Mouse (Mus musculus) CH12.LX (cell line): ENCODE data around the gene P2rx4. TPM values are rescaled to one million over a fixed set of nuclear protein-coding genes. Genes with fewer than 3 reads are reported as not detected.
A peak's percentile ranks its signal among the peaks of the same experiment; 100 is the strongest.

Experiments used
- DNase-seq: peaks from one replicate; pipeline ENCODE4 v3.0.0-alpha.2; 2013; ENCODE audit errors: extremely low read depth
- H3K27ac ChIP-seq: 2 replicates; pipeline ENCODE4 v1.5.1; 2012; ENCODE audit warnings: low read depth, mild to moderate bottlenecking, control low read depth, moderate library complexity; ENCODE audit not compliant: insufficient read depth
- H3K27me3 ChIP-seq: replicated peaks from 2 replicates; pipeline ENCODE3; 2012; ENCODE audit warnings: inconsistent platforms
- H3K36me3 ChIP-seq, 2 experiments: replicated peaks in 1 of 2; 2 replicates each; pipeline versions ENCODE3 to v1.6.1; 2012; ENCODE audit warnings: inconsistent platforms in 1 of 2, low read length in 1 of 2, mild to moderate bottlenecking in 1 of 2, mixed read lengths in 1 of 2, moderate library complexity in 1 of 2; ENCODE audit not compliant: control insufficient read depth in 1 of 2, insufficient read depth in 1 of 2
- H3K4me1 ChIP-seq, 2 experiments: 2 replicates each; pipeline ENCODE4 v1.6.1; 2012; ENCODE audit warnings: inconsistent platforms in 1 of 2, moderate library complexity in 1 of 2; ENCODE audit not compliant: insufficient read depth in 2 of 2, control insufficient read depth in 1 of 2
- H3K4me2 ChIP-seq: 2 replicates; pipeline ENCODE4 v1.6.1; 2012; ENCODE audit warnings: low read depth, mild to moderate bottlenecking, control low read depth; ENCODE audit not compliant: poor library complexity, insufficient read depth, severe bottlenecking
- H3K4me3 ChIP-seq, 3 experiments: fragments of 150-350 bp in 1 of 3; sonication (generic) in 1 of 3; replicated peaks in 1 of 3; 2 replicates each; pipeline versions ENCODE3 to v1.5.1; 2011 to 2012; ENCODE audit warnings: low read depth in 2 of 3, low read length in 2 of 3, mild to moderate bottlenecking in 2 of 3, moderate library complexity in 2 of 3, control low read depth in 1 of 3, improper control_type of control experiment in 1 of 3, inconsistent platforms in 1 of 3, mixed read lengths in 1 of 3; ENCODE audit not compliant: poor library complexity in 1 of 3
- H3K79me2 ChIP-seq: replicated peaks from 2 replicates; pipeline ENCODE4 v1.6.1; 2012; ENCODE audit warnings: mild to moderate bottlenecking, moderate library complexity; ENCODE audit not compliant: control insufficient read depth, poor library complexity, insufficient read depth, severe bottlenecking; ENCODE audit errors: extremely low read depth
- H3K9ac ChIP-seq: 2 replicates; pipeline ENCODE4 v1.6.1; 2012; ENCODE audit warnings: low read depth, mild to moderate bottlenecking, control low read depth, moderate library complexity; ENCODE audit not compliant: insufficient read depth
- H3K9me3 ChIP-seq: replicated peaks from 2 replicates; pipeline ENCODE3; 2012; ENCODE audit warnings: low read length, inconsistent platforms, mixed read lengths
- CHD2 ChIP-seq: IDR thresholded peaks from 2 replicates; pipeline ENCODE4 v1.6.1; 2011; ENCODE audit warnings: low read length, improper control_type of control experiment
- E2F4 ChIP-seq: IDR thresholded peaks from 2 replicates; pipeline ENCODE4 v1.6.1; 2011; ENCODE audit warnings: low read depth, low read length, improper control_type of control experiment; ENCODE audit not compliant: insufficient replicate concordance
- ELF1 ChIP-seq: IDR thresholded peaks from 2 replicates; pipeline ENCODE4 v1.6.1; 2014; ENCODE audit warnings: low read depth, mild to moderate bottlenecking, inconsistent platforms, low read length, improper control_type of control experiment
- EP300 ChIP-seq: IDR thresholded peaks from 2 replicates; pipeline ENCODE4 v1.6.1; 2011; ENCODE audit warnings: low read length, improper control_type of control experiment
- ETS1 ChIP-seq: conservative IDR thresholded peaks from 2 replicates; pipeline ENCODE4 v1.6.1; 2012; ENCODE audit warnings: low read depth, mild to moderate bottlenecking, inconsistent platforms, low read length, improper control_type of control experiment, moderate library complexity
- HCFC1 ChIP-seq: IDR thresholded peaks from 2 replicates; pipeline ENCODE4 v1.6.1; 2012; ENCODE audit warnings: low read depth, mild to moderate bottlenecking, inconsistent platforms, low read length, improper control_type of control experiment
- MAFK ChIP-seq: IDR thresholded peaks from 2 replicates; pipeline ENCODE4 v1.6.1; 2011; ENCODE audit warnings: low read length, improper control_type of control experiment; ENCODE audit not compliant: insufficient replicate concordance
- MAX ChIP-seq: IDR thresholded peaks from 2 replicates; pipeline ENCODE4 v1.6.1; 2011; ENCODE audit warnings: low read length, improper control_type of control experiment
- MEF2A ChIP-seq: IDR thresholded peaks from 2 replicates; pipeline ENCODE4 v1.6.1; 2014; ENCODE audit warnings: low read depth, mild to moderate bottlenecking, inconsistent platforms, low read length, improper control_type of control experiment, borderline replicate concordance
- MYC ChIP-seq: IDR thresholded peaks from 2 replicates; pipeline ENCODE4 v1.6.1; 2011; ENCODE audit warnings: low read depth, mild to moderate bottlenecking, improper control_type of control experiment, low read length
- NELFE ChIP-seq: IDR thresholded peaks from 2 replicates; pipeline ENCODE4 v1.6.1; 2011; ENCODE audit warnings: low read depth, low read length, improper control_type of control experiment
- POLR2A ChIP-seq: IDR thresholded peaks from 2 replicates; pipeline ENCODE4 v1.6.1; 2011; ENCODE audit warnings: low read depth, mild to moderate bottlenecking, improper control_type of control experiment, low read length
- POLR2AphosphoS2 ChIP-seq: IDR thresholded peaks from 2 replicates; pipeline ENCODE4 v1.6.1; 2011; ENCODE audit warnings: low read depth, low read length, improper control_type of control experiment
- RCOR1 ChIP-seq: conservative IDR thresholded peaks from 2 replicates; pipeline ENCODE4 v1.6.1; 2012; ENCODE audit warnings: low read depth, mild to moderate bottlenecking, inconsistent platforms, low read length, improper control_type of control experiment
- SMC3 ChIP-seq: IDR thresholded peaks from 2 replicates; pipeline ENCODE4 v1.6.1; 2011; ENCODE audit warnings: low read depth, low read length, improper control_type of control experiment
- TBP ChIP-seq: conservative IDR thresholded peaks from 2 replicates; pipeline ENCODE4 v1.6.1; 2011; ENCODE audit warnings: low read depth, low read length, improper control_type of control experiment
- TCF12 ChIP-seq: IDR thresholded peaks from 2 replicates; pipeline ENCODE4 v1.6.1; 2014; ENCODE audit warnings: low read depth, mild to moderate bottlenecking, inconsistent platforms, low read length, improper control_type of control experiment
- UBTF ChIP-seq: IDR thresholded peaks from 2 replicates; pipeline ENCODE4 v1.6.1; 2012; ENCODE audit warnings: low read depth, mild to moderate bottlenecking, inconsistent platforms, low read length, improper control_type of control experiment, moderate library complexity
- USF2 ChIP-seq: conservative IDR thresholded peaks from 2 replicates; pipeline ENCODE4 v1.6.1; 2011; ENCODE audit warnings: low read depth, low read length, improper control_type of control experiment
- ZC3H11A ChIP-seq: IDR thresholded peaks from 2 replicates; pipeline ENCODE4 v1.6.1; 2012; ENCODE audit warnings: low read depth, mild to moderate bottlenecking, inconsistent platforms, low read length, improper control_type of control experiment
- ZNF384 ChIP-seq: IDR thresholded peaks from 2 replicates; pipeline ENCODE4 v1.6.1; 2012; ENCODE audit warnings: low read depth, low read length, improper control_type of control experiment, inconsistent platforms
- dilution Hi-C: fragments of 300-500 bp; cut with MboI; formaldehyde crosslinking; loops from 2 replicates; pipeline ENCODE4 v1.14.3; 2020; ENCODE audit warnings: low sequenced_read_pairs; ENCODE audit not compliant: extremely low pct_unique_long_range_greater_than_20kb, extremely low pct_ligation_motif_present
- in situ Hi-C: fragments of 300-500 bp; cut with MboI; formaldehyde crosslinking; loops from 3 replicates; pipeline ENCODE4 v1.14.3; 2019; ENCODE audit warnings: low sequenced_read_pairs, low pct_ligation_motif_present, low pct_unique_long_range_greater_than_20kb, mixed read lengths
- polyA plus RNA-seq: library from polyadenylated mRNA; unstranded; fragments of >175 nt; gene quantifications from 2 replicates; pipeline ENCODE4 v1.2.1, GENCODE M21; 2012; ENCODE audit warnings: low read depth; ENCODE audit not compliant: insufficient read length
- total RNA-seq, 2 experiments: library from RNA; depleted of rRNA; stranded (reverse); fragments of 300-350 nt in 1 of 2; fragments of >200 nt in 1 of 2; gene quantifications; 2 replicates each; pipeline ENCODE4 v1.2.3; 2012 to 2014

Gene P2rx4
- total and polyA plus RNA-seq, 3 experiments: 9.1 to 16.7 (median 11.0) TPM

GRCm38 (mm10) chr5:122700837-122701212, 6.5 kb upstream of the P2rx4 start:
- no peak for DNase-seq
- TF ChIP-seq MYC (no peak), TBP (no peak), TCF12 (no peak), MEF2A (no peak), POLR2A (no peak), MAX (no peak), SMC3 (no peak), ELF1 (no peak), USF2 (no peak), UBTF (no peak), RCOR1 (no peak), ZNF384 (no peak), E2F4 (no peak), ZC3H11A (no peak), EP300 (no peak), HCFC1 (no peak), POLR2AphosphoS2 (no peak), NELFE (no peak)
- in situ Hi-C loops (no loop called here), dilution Hi-C loops (no loop called here)
- Histone ChIP-seq H3K36me3 (no peaks in the 10 kb centered on the region), H3K9ac (no peak overlapping the region), H3K79me2 (no peaks in the 10 kb centered on the region), H3K4me2 (no peak overlapping the region), H3K4me1 (peaks cover 6 to 23% of the 10 kb centered on the region in 2 experiments), H3K4me3 (no peak overlapping the region), H3K27me3 (peaks cover 2% of the 10 kb centered on the region), H3K9me3 (no peaks in the 10 kb centered on the region), H3K27ac (no peak overlapping the region)

- H3K4me2 ChIP-seq: no peak overlapping the region; the same call in 1 of the 2 replicates
- peaks cover 6 to 25% of the 10 kb centered on the region in 2 experiments for H3K4me1 ChIP-seq
- H3K9ac ChIP-seq: no peak overlapping the region
- H3K27me3 ChIP-seq: peaks cover 8% of the 10 kb centered on the region
- in situ Hi-C loops (no loop called here), dilution Hi-C loops (no loop called here)
- DNase-seq: no peak
- no peaks in the 10 kb centered on the region for H3K9me3 ChIP-seq
- H3K36me3 ChIP-seq: no peaks in the 10 kb centered on the region
- H3K79me2 ChIP-seq: no peaks in the 10 kb centered on the region
- no peak overlapping the region for H3K4me3 ChIP-seq
- TF ChIP-seq MAFK (0 out of 2 replicates have a peak, but pooled peaks have one; percentile 14), POLR2A (no peak), ETS1 (no peak), CHD2 (no peak)
- no peak overlapping the region for H3K27ac ChIP-seq
Measured at GRCm38 (mm10) chr5:122702156-122702555, 5.2 kb upstream of the P2rx4 start.
